Mouse (Mus musculus) frontal cortex, postnatal 14 days (tissue): ENCODE measurements around the gene Morf4l1.
A peak's percentile ranks its signal among the peaks of the same experiment; 100 is the strongest.
"Not testable (repeated sequence)": the region's sequence is repeated elsewhere in the genome, so short reads cannot be mapped to it uniquely, and the experiment has no call there.

Source experiments
- DNase-seq, 2 experiments: peaks; one replicate each; pipeline ENCODE4 v3.0.0; 2022; ENCODE audit warnings: low spot score in 2 of 2

Gene Morf4l1

GRCm38 (mm10) chr9:90113651-90114566 lies 665 bp downstream of the Morf4l1 start:
- peak; percentile 87 to 93 for DNase-seq

- no peak for DNase-seq
Measured at GRCm38 (mm10) chr9:90113151-90113550, 1.4 kb downstream of the Morf4l1 start.

- no peak for DNase-seq
Measured at GRCm38 (mm10) chr9:90109386-90109785, 5.2 kb downstream of the Morf4l1 start.

GRCm38 (mm10) chr9:90108272-90108671 lies 6.3 kb downstream of the Morf4l1 start:
- no peak for DNase-seq

- no peak for DNase-seq
Measured at GRCm38 (mm10) chr9:90106915-90107314, 7.7 kb downstream of the Morf4l1 start.

- no peak for DNase-seq
Measured at GRCm38 (mm10) chr9:90105462-90105861, 9.1 kb downstream of the Morf4l1 start.

- DNase-seq: no peak
Measured at GRCm38 (mm10) chr9:90100760-90101159, 13.8 kb downstream of the Morf4l1 start.

- no peak for DNase-seq
Measured at GRCm38 (mm10) chr9:90098934-90099333, 15.6 kb downstream of the Morf4l1 start.

GRCm38 (mm10) chr9:90089339-90090104 lies 25.1 kb downstream of the Morf4l1 start:
- DNase-seq: no peak

- no peak for DNase-seq
Measured at GRCm38 (mm10) chr9:90087906-90088485, 26.6 kb downstream of the Morf4l1 start.

GRCm38 (mm10) chr9:90084766-90085468 lies 29.7 kb downstream of the Morf4l1 start:
- no peak for DNase-seq

GRCm38 (mm10) chr9:90084152-90084551 lies 30.4 kb downstream of the Morf4l1 start:
- DNase-seq: no peak

GRCm38 (mm10) chr9:90082992-90083391 lies 31.6 kb downstream of the Morf4l1 start:
- DNase-seq: no peak

- DNase-seq: not testable (repeated sequence)
Measured at GRCm38 (mm10) chr9:90081961-90082360, 32.6 kb downstream of the Morf4l1 start.

- peak; percentile 34 to 50 for DNase-seq
Measured at GRCm38 (mm10) chr9:90076849-90077461, 37.6 kb downstream of the Morf4l1 start.

- no peak for DNase-seq
Measured at GRCm38 (mm10) chr9:90076131-90076530, 38.4 kb downstream of the Morf4l1 start.

- no peak for DNase-seq
Measured at GRCm38 (mm10) chr9:90075336-90075735, 39.2 kb downstream of the Morf4l1 start.

GRCm38 (mm10) chr9:90070174-90070573 lies 44.4 kb downstream of the Morf4l1 start:
- no peak for DNase-seq

GRCm38 (mm10) chr9:90069485-90069884 lies 45.1 kb downstream of the Morf4l1 start:
- DNase-seq: no peak

GRCm38 (mm10) chr9:90068786-90069185 lies 45.8 kb downstream of the Morf4l1 start:
- no peak for DNase-seq

GRCm38 (mm10) chr9:90067341-90067740 lies 47.2 kb downstream of the Morf4l1 start:
- no peak for DNase-seq
